Mouse (Mus musculus) liver, adult 2 months (tissue): Measurements from ENCODE around the gene Fgf7.

Source experiments
- CTCF ChIP-seq: fragments of 200-500 bp; IDR thresholded peaks from 2 replicates; pipeline ENCODE4 v1.5.1; 2011; ENCODE audit warnings: low read depth, low read length, control low read depth
- POLR2A ChIP-seq: fragments of 200-500 bp; IDR thresholded peaks from 2 replicates; pipeline ENCODE4 v1.6.1; 2011; ENCODE audit warnings: low read length, control low read depth; ENCODE audit not compliant: insufficient read depth; ENCODE audit errors: extremely low read depth

- TF ChIP-seq CTCF (no peak), POLR2A (no peak)
Measured at GRCm38 (mm10) chr2:126040651-126041050, 6.2 kb downstream of the Fgf7 start.
